Mouse (Mus musculus) lung, adult 2 months (tissue): ENCODE data around the gene Olfr1555-ps1. TPM values are rescaled to one million over a fixed set of nuclear protein-coding genes. Genes with fewer than 3 reads are reported as not detected.
"Not testable (repeated sequence)": the region's sequence is repeated elsewhere in the genome, so short reads cannot be mapped to it uniquely, and the experiment has no call there.

Experiments
- DNase-seq: peaks from one replicate; pipeline ENCODE4 v3.0.0; 2022
- H3K4me1 ChIP-seq: fragments of 200-500 bp; 2 replicates; pipeline ENCODE4 v1.6.1; 2011; ENCODE audit warnings: low read length; ENCODE audit not compliant: control insufficient read depth, insufficient read depth
- H3K4me3 ChIP-seq: fragments of 200-500 bp; replicated peaks from 2 replicates; pipeline ENCODE3; 2011; ENCODE audit warnings: low read depth, mild to moderate bottlenecking, control low read depth, low read length; ENCODE audit errors: extremely low read depth
- CTCF ChIP-seq: fragments of 200-500 bp; IDR thresholded peaks from 2 replicates; pipeline ENCODE4 v1.5.1; 2011; ENCODE audit warnings: mild to moderate bottlenecking, low read length, control low read depth; ENCODE audit not compliant: insufficient read depth
- POLR2A ChIP-seq: fragments of 200-500 bp; IDR thresholded peaks from 2 replicates; pipeline ENCODE4 v1.6.1; 2011; ENCODE audit warnings: low read depth, mild to moderate bottlenecking, control low read depth, low read length, borderline replicate concordance; ENCODE audit errors: extremely low read depth
- WGBS: fragments of 180-500 bp; shearing (Covaris S2); methylation state at CpG from one replicate; pipeline ENCODE4 v1.1.7; 2018; 5-methylcytosine and 5-hydroxymethylcytosine counted together
- polyA plus RNA-seq: library from polyadenylated mRNA; depleted of rRNA; stranded (reverse); fragments of >200 nt; gene quantifications from 2 replicates; pipeline ENCODE4 v1.2.3, GENCODE M21; 2012; rRNA removed

Olfr1555-ps1 gene
- polyA plus RNA-seq, result not detected in 2 replicates

GRCm38 (mm10) chr19:12170062-12170599 lies at the start of gene Olfr1555-ps1:
Gene Olfr1555-ps1 (minus strand): TSS chr19:12170112.
- DNase-seq, H3K4me1 ChIP-seq, H3K4me3 ChIP-seq: not testable (repeated sequence)
- WGBS, result 6% methylated on average over 1 of the region's 1 CpGs

DNA sequence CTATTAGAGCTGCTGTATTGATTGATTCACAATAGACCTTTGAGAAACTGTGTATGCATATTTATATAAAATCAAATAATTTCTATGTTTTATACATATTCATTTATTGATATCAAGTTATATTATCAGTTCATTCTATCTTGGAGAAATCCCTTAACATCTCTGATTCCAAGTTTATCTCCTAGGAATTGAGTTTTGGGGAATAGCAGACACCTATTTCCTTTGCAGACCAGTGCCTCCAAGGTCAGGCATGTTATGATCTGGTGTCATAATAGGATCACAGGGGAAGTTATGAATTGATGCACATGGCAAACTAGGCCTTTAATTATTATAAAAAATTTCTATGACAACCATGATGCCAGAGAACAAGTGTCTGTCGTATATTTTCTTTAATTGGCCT lies 30.4 kb upstream of the Olfr1555-ps1 start, which contains the start of gene Olfr1431:
Olfr1431 (plus strand) TSS at position 301 of the 400 bp plus-strand sequence.
- TF ChIP-seq POLR2A (no peak), CTCF (no peak)
- WGBS, result 66% methylated on average over 1 of the region's 1 CpGs

GRCm38 (mm10) chr19:12199076-12199475 lies 29.2 kb upstream of the Olfr1555-ps1 start:
- 90% methylated on average over 4 of the region's 4 CpGs for WGBS
- not testable (repeated sequence) for H3K4me3 ChIP-seq, DNase-seq, H3K4me1 ChIP-seq

More for the DNA sequence above, 30.4 kb upstream of the Olfr1555-ps1 start, which contains the start of gene Olfr1431:
- Histone ChIP-seq H3K4me3 (no peak within 1 kb of the TSS), H3K4me1 (no peaks in the 10 kb centered on the region)
- DNase-seq, result no peak

DNA sequence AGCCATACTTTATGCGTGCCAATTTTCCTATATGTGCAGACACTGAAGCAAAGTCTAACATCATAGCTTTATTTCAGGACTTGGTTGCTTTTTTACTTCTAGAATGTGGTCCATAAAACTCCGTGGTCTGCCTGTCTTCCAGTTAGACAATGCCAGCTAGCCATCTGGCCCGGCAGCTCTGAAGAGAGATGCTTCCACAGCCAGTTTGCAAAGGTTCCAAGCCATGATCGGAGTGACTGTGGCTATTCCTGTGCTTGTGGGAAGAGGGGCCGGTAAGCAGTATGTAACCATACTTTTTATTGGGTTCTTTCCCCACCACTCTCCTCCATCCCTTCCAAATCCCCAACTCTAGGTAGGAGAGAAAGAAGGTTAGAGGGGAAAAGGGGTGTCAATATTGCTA lies 5.5 kb upstream of the Olfr1555-ps1 start:
- not testable (repeated sequence) for H3K4me1 ChIP-seq, DNase-seq, H3K4me3 ChIP-seq
- WGBS, result 75% methylated on average over 5 of the region's 5 CpGs

GRCm38 (mm10) chr19:12145452-12145851 lies 24.5 kb downstream of the Olfr1555-ps1 start:
- WGBS, result 74% methylated on average over 3 of the region's 3 CpGs
- TF ChIP-seq CTCF (no peak), POLR2A (no peak)
- DNase-seq, result no peak
- H3K4me1 ChIP-seq, result no peaks in the 10 kb centered on the region
- H3K4me3 ChIP-seq, result no peak overlapping the region

DNA sequence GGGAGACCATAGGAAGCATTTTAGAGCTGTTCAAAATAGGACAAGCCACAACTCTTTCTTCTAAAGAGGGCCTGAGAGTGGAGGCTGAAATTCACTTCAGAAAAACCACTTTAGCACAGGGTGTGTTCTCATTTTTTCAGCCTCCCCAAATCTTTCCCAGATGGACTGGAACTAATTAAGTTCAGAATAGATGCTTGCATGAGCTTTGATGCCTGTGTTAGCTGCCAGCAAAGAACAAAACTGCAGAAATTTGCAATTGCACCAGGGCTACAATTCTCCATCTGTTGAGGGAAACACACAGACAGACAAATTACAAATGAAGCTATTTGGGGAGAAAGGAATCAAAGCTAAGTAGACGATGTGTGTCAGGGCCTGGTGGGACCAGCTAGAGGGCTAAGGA lies 26.6 kb downstream of the Olfr1555-ps1 start:
- WGBS, result 79% methylated on average over 1 of the region's 1 CpGs
- no peak overlapping the region for H3K4me3 ChIP-seq
- TF ChIP-seq POLR2A (no peak), CTCF (no peak)
- H3K4me1 ChIP-seq, result no peaks in the 10 kb centered on the region
- DNase-seq, result no peak

GRCm38 (mm10) chr19:12134289-12134688 lies 35.6 kb downstream of the Olfr1555-ps1 start:
- no peaks in the 10 kb centered on the region for H3K4me1 ChIP-seq
- H3K4me3 ChIP-seq, result no peak overlapping the region
- no peak for DNase-seq
- WGBS, result 34% methylated on average over 2 of the region's 2 CpGs
- TF ChIP-seq POLR2A (no peak), CTCF (no peak)

DNA sequence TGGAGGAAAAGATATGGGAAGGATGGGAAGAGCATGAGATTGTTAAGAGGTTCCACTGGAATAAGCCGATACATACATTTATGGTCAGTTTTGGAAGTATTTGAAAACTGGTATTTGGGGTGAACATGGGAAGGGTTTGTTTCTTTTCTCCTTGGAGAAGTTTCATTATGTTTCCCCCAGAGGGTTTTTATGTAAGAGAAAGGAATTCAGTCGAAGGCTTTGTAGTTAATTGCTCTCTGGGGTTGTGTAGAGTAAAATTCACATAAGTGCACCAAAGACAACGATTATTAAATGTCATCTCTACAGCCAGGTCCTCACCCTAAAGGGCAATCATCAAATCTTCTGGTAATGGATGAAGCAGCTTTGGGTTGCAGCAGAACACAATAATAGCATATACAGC lies 46.8 kb downstream of the Olfr1555-ps1 start, which contains the start of gene Olfr76:
Olfr76 (minus strand) TSS at position 101 of the 400 bp plus-strand sequence.
- 64% methylated on average over 3 of the region's 3 CpGs for WGBS
- Histone ChIP-seq H3K4me3 (no peak within 1 kb of the TSS), H3K4me1 (no peaks in the 10 kb centered on the region)
- TF ChIP-seq CTCF (no peak), POLR2A (no peak)
- DNase-seq, result no peak

DNA sequence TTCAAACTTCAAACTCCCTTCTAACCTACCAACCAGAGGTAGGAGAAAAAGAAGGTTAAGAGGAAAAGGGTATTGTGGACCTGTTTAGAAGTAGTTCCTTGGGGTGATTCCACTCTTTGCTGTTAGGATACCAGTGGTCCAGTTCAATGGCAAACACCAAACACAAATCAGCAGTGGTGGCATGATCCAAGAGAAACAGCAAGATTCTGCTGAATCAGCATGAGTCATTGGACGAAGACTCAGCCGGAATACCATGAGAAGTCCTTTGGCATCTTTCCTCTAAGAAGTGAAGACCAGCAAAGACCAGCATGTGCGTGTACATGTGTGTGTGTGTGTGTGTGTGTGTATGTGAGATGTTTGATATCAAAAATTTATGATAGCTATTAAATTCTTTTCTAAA lies 53.4 kb downstream of the Olfr1555-ps1 start:
- no peak overlapping the region for H3K4me3 ChIP-seq
- 84% methylated on average over 3 of the region's 3 CpGs for WGBS
- TF ChIP-seq POLR2A (no peak), CTCF (no peak)
- no peak for DNase-seq
- H3K4me1 ChIP-seq, result no peaks in the 10 kb centered on the region

- Histone ChIP-seq H3K4me1 (no peaks in the 10 kb centered on the region), H3K4me3 (no peak within 1 kb of the TSS)
- TF ChIP-seq CTCF, result no peak
- no peak for TF ChIP-seq POLR2A
- WGBS, result 64% methylated on average over 1 of the region's 1 CpGs
- DNase-seq, result no peak
These were observed 54.1 kb downstream of the Olfr1555-ps1 start, which contains the start of gene Olfr1428 for GRCm38 (mm10) chr19:12115797-12116196. Gene Olfr1428 (minus strand): TSS chr19:12115897.

Other genes with a start within 250 kb of the Olfr1555-ps1 start
- 14.0 and 23.4 TPM in 2 replicates for gene Osbp, start 204.2 kb downstream of the Olfr1555-ps1 start, polyA plus RNA-seq
- gene Olfr1423, start 128.8 kb downstream of the Olfr1555-ps1 start, polyA plus RNA-seq, result not detected in 2 replicates
- gene Olfr1424, start 107.4 kb downstream of the Olfr1555-ps1 start, polyA plus RNA-seq, result not detected in 2 replicates
- not detected in 2 replicates for gene Olfr1425, start 92.4 kb downstream of the Olfr1555-ps1 start, polyA plus RNA-seq
- gene Olfr1426, start 78.1 kb downstream of the Olfr1555-ps1 start, polyA plus RNA-seq, result not detected in 2 replicates
- not detected in 2 replicates for gene Olfr1427, start 66.8 kb downstream of the Olfr1555-ps1 start, polyA plus RNA-seq
- gene Olfr1428, start 54.2 kb downstream of the Olfr1555-ps1 start, polyA plus RNA-seq, result not detected in 2 replicates
- gene Olfr76, start 46.9 kb downstream of the Olfr1555-ps1 start, polyA plus RNA-seq, result not detected in 2 replicates
- gene Olfr1431, start 30.5 kb upstream of the Olfr1555-ps1 start, polyA plus RNA-seq, result not detected in 2 replicates
- not detected in 2 replicates for gene Olfr1432, start 62.5 kb upstream of the Olfr1555-ps1 start, polyA plus RNA-seq
- not detected in 2 replicates for gene Olfr262, start 71.5 kb upstream of the Olfr1555-ps1 start, polyA plus RNA-seq
- gene Olfr235, start 90.9 kb upstream of the Olfr1555-ps1 start, polyA plus RNA-seq, result not detected in 2 replicates
- gene Olfr1434, start 109.7 kb upstream of the Olfr1555-ps1 start, polyA plus RNA-seq, result not detected in 2 replicates
- gene Olfr1436, start 129.0 kb upstream of the Olfr1555-ps1 start, polyA plus RNA-seq, result not detected in 2 replicates
- gene Olfr1437, start 155.0 kb upstream of the Olfr1555-ps1 start, polyA plus RNA-seq, result not detected in 2 replicates
- gene Olfr1438-ps1, start 165.8 kb upstream of the Olfr1555-ps1 start, polyA plus RNA-seq, result not detected in 2 replicates
- gene Olfr1440, start 217.2 kb upstream of the Olfr1555-ps1 start, polyA plus RNA-seq, result not detected in 2 replicates
- gene Olfr1441, start 247.3 kb upstream of the Olfr1555-ps1 start, polyA plus RNA-seq, result not detected in 2 replicates